Mouse (Mus musculus) kidney, postnatal 4 days (tissue): ENCODE measurements around the gene 8030411F24Rik.
"Not testable (repeated sequence)": the region's sequence is repeated elsewhere in the genome, so short reads cannot be mapped to it uniquely, and the experiment has no call there.

Experiments used
- DNase-seq, 2 experiments: peaks; one replicate each; pipeline ENCODE4 v3.0.0; 2021; ENCODE audit warnings: mixed read lengths in 2 of 2

8030411F24Rik gene

GRCm38 (mm10) chr2:148781709-148782108 is at the start of gene 8030411F24Rik:
8030411F24Rik (plus strand) TSS chr2:148782009.
- DNase-seq = no peak

DNA sequence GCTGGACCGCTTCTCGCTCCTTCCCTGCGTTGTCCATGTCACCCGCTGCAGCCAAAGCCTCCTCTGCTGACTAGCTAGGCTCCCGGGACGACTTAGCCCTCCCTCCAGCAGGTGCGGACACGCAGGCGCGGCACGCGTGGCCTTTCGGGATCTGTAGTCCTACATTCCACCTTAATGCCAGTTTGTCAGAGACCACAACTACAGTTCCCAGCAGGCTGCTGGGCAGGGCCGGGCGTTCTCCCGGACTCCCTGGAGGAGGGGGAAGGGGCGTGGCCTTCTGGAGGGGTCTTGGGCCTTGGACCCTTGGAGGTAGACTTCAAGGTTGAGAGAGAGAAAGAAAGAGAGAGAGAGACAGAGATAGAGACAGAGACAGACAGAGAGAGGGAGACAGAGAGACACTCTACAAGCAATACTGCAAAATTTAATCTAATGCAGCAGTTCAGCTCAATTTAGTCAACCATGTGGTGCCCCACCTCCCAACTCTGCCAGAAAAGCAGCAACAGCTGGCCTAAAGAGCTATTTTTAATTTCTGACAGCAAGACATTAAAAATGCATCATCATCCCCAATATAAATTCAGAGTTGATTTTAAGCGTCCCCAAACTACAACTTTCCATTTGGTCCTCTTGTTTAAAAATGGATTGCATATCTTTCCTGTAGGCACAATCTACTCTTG is 49.3 kb upstream of the 8030411F24Rik start, which contains the start of gene Napb:
Gene Napb, minus strand, starts transcription at position 141 of the 674 bp plus-strand sequence.
- peak; percentile 94 to 95 for DNase-seq

DNA sequence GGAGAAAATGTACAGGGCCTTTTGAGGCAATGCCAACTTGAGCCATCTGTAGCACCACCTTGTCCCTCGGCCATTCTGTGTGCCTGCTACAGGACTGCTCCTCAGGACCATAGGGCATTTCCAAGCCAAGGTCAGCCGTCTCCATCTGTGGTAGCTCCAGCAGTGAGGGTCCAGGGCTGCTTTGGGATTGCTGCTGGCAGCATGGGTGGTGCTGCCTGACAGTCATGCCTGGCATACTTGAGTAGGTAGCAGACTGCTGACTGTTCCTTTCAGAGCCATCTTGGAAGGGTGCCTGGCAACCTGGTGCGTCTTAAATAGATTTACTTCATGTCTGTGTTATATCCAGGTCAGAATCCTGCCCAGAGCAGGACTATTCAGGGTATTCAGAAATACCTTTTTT is 38.8 kb upstream of the 8030411F24Rik start:
- DNase-seq = no peak

DNA sequence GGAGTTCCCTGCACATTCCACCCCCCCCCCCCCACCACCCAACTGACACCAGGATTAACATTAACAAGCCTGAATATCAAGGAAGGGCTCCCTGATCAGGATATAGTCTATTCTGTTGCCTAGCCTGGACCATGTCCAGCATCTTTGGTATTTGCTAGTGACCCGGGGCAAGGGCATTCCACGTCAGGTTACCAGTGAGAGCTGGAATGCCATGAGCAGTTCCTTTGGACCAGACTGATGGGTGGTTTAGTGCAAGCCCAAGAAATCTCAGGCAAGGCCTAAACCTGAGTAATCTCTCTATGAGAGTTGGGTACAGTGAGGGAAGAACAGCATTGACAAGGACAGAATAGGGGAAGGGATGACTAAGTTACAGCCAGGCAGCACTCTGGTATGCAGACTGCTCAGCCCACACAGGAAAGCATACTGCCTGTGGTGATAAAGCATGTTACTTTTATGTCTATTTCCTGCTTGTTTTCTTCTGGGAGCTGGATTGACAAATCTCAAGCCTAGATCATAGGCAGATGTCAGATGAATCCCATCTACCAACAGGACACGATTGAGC is 37.9 kb upstream of the 8030411F24Rik start:
- no peak for DNase-seq

GRCm38 (mm10) chr2:148750058-148750457 is 31.8 kb upstream of the 8030411F24Rik start, which contains the start of gene Cstl1:
Cstl1 (plus strand) TSS chr2:148750358.
- DNase-seq = no peak

- peak; percentile 68 to 79 for DNase-seq
These were observed 29.7 kb upstream of the 8030411F24Rik start for GRCm38 (mm10) chr2:148751893-148752813.

GRCm38 (mm10) chr2:148754310-148754846 is 27.4 kb upstream of the 8030411F24Rik start:
- DNase-seq = no peak

DNA sequence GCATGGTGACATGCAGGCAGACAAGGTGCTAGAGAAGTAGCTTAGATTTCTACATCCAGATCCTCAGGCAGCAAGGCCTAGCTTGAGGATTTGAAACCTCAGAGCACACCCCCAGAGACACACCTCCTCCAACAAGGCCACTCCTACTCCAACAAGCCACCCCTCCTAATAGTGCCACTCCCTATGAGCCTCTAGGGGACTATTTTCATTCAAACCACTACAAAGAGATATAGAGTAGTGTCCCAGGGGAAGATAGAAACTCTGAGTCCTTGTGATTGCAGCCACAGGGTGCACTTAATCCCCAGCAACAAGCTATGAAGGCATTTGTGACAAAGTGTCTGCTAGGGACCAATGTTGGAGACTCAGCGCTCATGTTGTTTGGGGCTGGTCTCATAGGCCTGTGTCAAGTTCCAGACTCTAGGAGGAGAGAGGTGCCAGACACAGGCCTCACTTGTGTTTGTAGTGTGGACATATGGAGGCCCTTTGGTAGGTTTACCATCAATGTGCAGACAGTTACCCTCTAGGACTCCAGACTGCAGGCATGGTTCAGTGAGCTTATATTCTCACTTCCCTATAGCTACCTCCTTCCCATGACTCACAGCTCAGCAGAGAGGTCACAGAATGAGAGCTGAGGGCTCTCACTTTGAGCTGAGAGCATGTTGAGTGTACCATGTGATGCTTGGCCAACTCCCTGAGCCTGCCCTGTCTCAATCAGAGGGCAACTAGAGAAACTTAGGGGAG is 18.0 kb upstream of the 8030411F24Rik start:
- no peak for DNase-seq

GRCm38 (mm10) chr2:148771397-148771796 is 10.4 kb upstream of the 8030411F24Rik start, which contains the start of gene Cst11:
Cst11 (minus strand) TSS chr2:148771497.
- not testable (repeated sequence) for DNase-seq

DNA sequence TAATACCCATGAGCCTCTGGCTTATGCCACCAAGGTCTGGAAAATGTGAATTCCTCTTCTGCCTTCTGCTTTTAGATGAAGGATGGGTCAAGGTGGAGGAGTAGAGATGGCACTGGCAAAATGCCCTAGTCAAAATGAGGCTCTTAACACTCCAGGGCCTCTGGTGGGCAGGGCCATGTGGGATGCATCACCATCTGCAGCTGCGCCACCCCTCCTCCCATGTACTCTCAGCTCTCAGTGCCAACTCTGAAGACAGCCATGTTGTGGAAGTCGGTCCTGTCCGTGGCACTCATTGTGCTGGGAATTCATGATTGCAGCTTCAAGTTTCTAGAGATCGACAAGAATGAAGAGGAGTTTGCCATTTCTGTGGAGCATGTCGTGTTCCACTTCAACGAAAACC is 7.3 kb downstream of the 8030411F24Rik start, which contains the start of gene Cst12:
Gene Cst12, plus strand, starts transcription at position 220 of the 400 bp plus-strand sequence.
- DNase-seq = no peak

DNA sequence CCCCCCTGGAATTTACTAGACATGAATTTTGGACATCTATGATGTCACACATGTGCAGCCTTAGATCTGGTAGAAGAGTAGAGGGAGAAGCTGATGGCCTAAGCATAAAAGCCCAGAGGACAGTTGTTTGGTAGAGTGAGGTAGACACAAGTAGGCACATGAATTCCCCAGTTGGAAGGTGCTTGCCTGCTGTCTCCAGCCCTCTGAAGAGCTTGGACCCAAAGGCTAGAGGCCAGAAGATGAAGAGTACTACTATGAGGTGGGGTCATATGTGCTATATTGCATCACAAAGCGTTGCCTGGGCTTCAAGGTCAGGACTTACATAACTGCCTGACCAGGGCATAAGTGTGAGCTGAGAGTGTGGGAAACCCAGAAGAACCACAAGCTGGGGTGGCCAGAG is 16.7 kb downstream of the 8030411F24Rik start, which contains the start of gene Cst8:
Gene Cst8, plus strand, starts transcription at position 301 of the 400 bp plus-strand sequence.
- DNase-seq = no peak

DNA sequence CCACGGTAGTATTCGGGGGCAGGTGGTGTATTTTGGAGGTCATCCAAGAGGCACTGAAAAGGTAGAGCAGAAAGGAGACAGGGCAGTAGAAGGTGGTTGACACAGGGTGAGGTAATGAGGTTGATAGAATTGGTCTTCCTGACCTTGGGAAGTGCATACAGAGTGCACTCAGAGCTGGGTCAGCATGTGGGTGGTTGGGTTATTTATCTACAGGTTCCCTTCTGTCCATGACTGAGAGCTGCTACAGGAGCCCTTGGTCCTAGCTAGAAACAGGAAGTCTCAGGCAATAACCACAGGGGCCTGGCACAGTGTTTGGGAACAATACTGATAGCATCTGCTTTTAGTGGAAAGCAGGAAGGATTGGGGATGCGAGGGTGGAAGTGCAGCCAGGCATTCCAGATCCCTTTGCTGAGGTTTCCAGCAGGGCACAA is 19.7 kb downstream of the 8030411F24Rik start:
- DNase-seq = peak in 1 of 2 experiments; percentile 5

GRCm38 (mm10) chr2:148806696-148807095 is 24.9 kb downstream of the 8030411F24Rik start:
- no peak for DNase-seq

GRCm38 (mm10) chr2:148819909-148820308 is 38.1 kb downstream of the 8030411F24Rik start, which contains the start of gene Cst13:
Cst13 (plus strand) TSS chr2:148820081.
- DNase-seq = no peak

- DNase-seq = no peak
These were observed 44.2 kb downstream of the 8030411F24Rik start for GRCm38 (mm10) chr2:148825986-148826385.

DNA sequence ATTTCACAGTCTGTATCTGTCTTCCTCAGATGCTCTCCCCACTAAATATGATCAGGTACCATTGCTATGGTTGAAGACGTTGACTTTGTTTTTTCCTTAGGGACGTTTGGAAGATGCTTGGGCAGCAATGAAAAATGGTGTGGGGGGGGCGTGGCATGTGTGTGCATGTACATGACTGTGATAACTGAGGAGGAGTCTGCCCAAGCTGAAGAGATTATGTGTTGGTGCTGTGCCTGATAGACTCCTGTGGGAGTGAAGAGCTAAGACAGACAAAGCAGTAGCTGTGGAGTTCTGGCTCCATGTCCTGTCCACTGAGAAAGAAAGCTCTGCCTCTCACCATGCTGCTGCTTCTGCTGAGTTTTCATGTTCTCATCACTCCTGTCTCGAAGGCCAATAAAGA is 53.1 kb downstream of the 8030411F24Rik start, which contains the start of gene Cst9:
Gene Cst9, plus strand, starts transcription at position 236 of the 400 bp plus-strand sequence.
- no peak for DNase-seq
